Mouse (Mus musculus) liver, embryonic 11.5 days (tissue): ENCODE data around the gene Gpa33. TPM values are rescaled to one million over a fixed set of nuclear protein-coding genes. Genes with fewer than 3 reads are reported as not detected.

Experiments used
- ATAC-seq: fragments of 200-750 bp; cut with Nextera tagmentation; replicated peaks from 2 replicates; pipeline ENCODE4 v1.8.0; 2017; ENCODE audit warnings: moderate number of reproducible peaks, mild to moderate bottlenecking, moderate TSS enrichment, moderate library complexity; ENCODE audit not compliant: low FRiP score
- DNase-seq: peaks from one replicate; pipeline ENCODE4 v3.0.0-alpha.2; 2017; ENCODE audit warnings: low spot score
- H3K27ac ChIP-seq: fragments of 300-500 bp; sonication (generic); 2 replicates; pipeline ENCODE4 v1.5.1; 2014; ENCODE audit warnings: mild to moderate bottlenecking, low read depth, low read length, control low read depth
- H3K27me3 ChIP-seq: fragments of 300-500 bp; sonication (generic); replicated peaks from 2 replicates; pipeline ENCODE4 v1.6.1; 2014; ENCODE audit warnings: low read length, mixed read lengths; ENCODE audit not compliant: control insufficient read depth, insufficient read depth
- H3K36me3 ChIP-seq: fragments of 300-500 bp; sonication (generic); 2 replicates; pipeline ENCODE4 v1.6.1; 2014; ENCODE audit warnings: mild to moderate bottlenecking, low read length, moderate library complexity, mixed read lengths; ENCODE audit not compliant: control insufficient read depth, insufficient read depth
- H3K4me1 ChIP-seq: fragments of 300-500 bp; sonication (generic); replicated peaks from 2 replicates; pipeline ENCODE4 v1.6.1; 2014; ENCODE audit warnings: low read length, mixed read lengths; ENCODE audit not compliant: control insufficient read depth, insufficient read depth
- H3K4me2 ChIP-seq: fragments of 300-500 bp; sonication (generic); 2 replicates; pipeline ENCODE4 v1.6.1; 2014; ENCODE audit warnings: mild to moderate bottlenecking, control low read depth, moderate library complexity
- H3K4me3 ChIP-seq: fragments of 300-500 bp; sonication (generic); 2 replicates; pipeline ENCODE4 v1.5.1; 2014; ENCODE audit warnings: low read depth, low read length, control low read depth
- H3K9ac ChIP-seq: fragments of 300-500 bp; sonication (generic); 2 replicates; pipeline ENCODE4 v1.6.1; 2014; ENCODE audit warnings: low read depth, low read length, control low read depth
- H3K9me3 ChIP-seq: fragments of 300-500 bp; sonication (generic); 2 replicates; pipeline ENCODE4 v1.6.1; 2016; ENCODE audit warnings: low read length, inconsistent platforms, mixed read lengths; ENCODE audit not compliant: control insufficient read depth
- WGBS: fragments of 180-500 bp; shearing (Covaris S2); extraction: QIAGEN DNeasy Blood & Tissue Kit; methylation state at CpG from one replicate; pipeline ENCODE4 v1.1.7; 2014; 5-methylcytosine and 5-hydroxymethylcytosine counted together
- polyA plus RNA-seq: library from polyadenylated mRNA; unstranded; fragments of >200 nt; fragmentation: Nextera tagmentation; extraction: Ambion mirVana; gene quantifications from 2 replicates; pipeline ENCODE4 v1.2.1, GENCODE M21; 2014

The Gpa33 gene
- polyA plus RNA-seq, 1 experiment from 2014 or later, result not detected

DNA sequence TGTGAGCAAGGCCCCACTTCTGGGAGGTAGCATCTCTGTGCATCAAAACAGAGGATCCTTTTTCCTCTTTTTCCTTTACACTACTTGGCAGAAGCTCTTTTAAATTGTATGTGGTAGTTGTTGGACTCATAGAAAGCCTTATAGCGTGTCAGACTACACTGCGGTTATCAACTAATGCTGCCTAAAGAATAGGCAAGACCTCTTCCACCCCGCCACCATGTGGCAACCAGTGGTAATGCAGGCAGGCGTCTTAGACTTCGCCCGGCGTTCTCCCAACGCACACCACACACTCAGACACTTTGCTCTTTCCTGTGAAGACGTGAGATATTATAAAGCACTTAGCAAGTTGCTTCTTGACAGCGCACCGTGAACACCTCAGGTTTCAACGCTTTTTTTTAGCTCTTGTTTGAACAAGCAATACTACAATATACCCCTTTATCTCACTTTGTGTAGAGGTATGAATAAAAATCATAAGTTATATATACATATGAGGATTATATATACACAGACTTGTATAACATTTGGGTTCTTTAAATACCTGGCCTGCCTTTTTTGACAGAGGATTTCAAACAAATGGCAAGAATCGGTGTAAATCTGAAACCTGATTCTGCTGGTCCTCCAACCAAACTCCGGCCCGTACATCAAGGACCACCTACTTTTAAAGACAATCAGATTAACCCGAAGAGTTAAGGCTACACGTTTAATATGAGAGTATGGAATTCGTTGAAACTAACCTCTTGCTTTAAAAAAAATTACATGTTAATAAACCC lies 23.5 kb downstream of the Gpa33 start:
- 0 out of 2 replicates have a peak, but pooled peaks have one; percentile 15 for ATAC-seq

GRCm38 (mm10) chr1:166154162-166155112 lies 24.4 kb downstream of the Gpa33 start:
- DNase-seq, result peak; percentile 74
- H3K27ac ChIP-seq, result no peak overlapping the region
- H3K4me1 ChIP-seq, result 0 out of 2 replicates have a peak, but pooled peaks cover 2% of the 10 kb centered on the region
- no peak overlapping the region for H3K9ac ChIP-seq
- no peak overlapping the region for H3K4me3 ChIP-seq
- H3K27me3 ChIP-seq, result peaks cover 24% of the 10 kb centered on the region
- 7% methylated on average over 29 of the region's 29 CpGs for WGBS
- H3K4me2 ChIP-seq, result peak overlapping the region; percentile 57
- H3K36me3 ChIP-seq, result no peaks in the 10 kb centered on the region
- ATAC-seq, result peak; percentile 46
- no peaks in the 10 kb centered on the region for H3K9me3 ChIP-seq

More for the DNA sequence above, 23.5 kb downstream of the Gpa33 start:
- Histone ChIP-seq H3K4me2 (peak overlapping the region; percentile 7; the same call in 1 of the 2 replicates), H3K4me3 (no peak overlapping the region), H3K27ac (no peak overlapping the region), H3K9ac (no peak overlapping the region), H3K9me3 (no peaks in the 10 kb centered on the region), H3K36me3 (no peaks in the 10 kb centered on the region), H3K4me1 (peaks cover 6% of the 10 kb centered on the region), H3K27me3 (peaks cover 19% of the 10 kb centered on the region)
- WGBS, result 15% methylated on average over 18 of the region's 18 CpGs
- peak; percentile 71 for DNase-seq

DNA sequence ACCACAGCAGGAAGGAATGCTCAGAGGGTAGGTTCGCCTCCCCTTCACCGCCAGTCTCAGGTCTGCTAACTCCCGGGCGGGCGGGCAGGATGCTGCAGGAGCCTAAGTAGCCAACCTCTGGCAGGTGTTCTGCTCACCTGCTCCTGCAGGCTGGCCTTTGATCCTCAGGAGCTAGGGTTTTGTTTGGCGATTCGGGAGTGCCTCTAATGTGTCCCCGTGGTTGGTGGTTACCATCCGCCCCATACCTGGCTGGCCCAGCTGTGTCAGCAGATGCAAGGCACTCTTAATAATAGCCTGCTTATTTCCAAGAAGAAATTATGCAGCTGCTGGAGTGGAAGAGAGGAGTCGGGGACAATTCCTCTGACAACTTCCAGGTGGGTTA lies 25.1 kb downstream of the Gpa33 start:
- no peak for DNase-seq
- H3K9me3 ChIP-seq, result no peaks in the 10 kb centered on the region
- H3K27me3 ChIP-seq, result peaks cover 30% of the 10 kb centered on the region
- no peaks in the 10 kb centered on the region for H3K36me3 ChIP-seq
- no peak overlapping the region for H3K9ac ChIP-seq
- ATAC-seq, result no peak
- 0 out of 2 replicates have a peak, but pooled peaks cover 2% of the 10 kb centered on the region for H3K4me1 ChIP-seq
- H3K27ac ChIP-seq, result no peak overlapping the region
- WGBS, result 29% methylated on average over 10 of the region's 10 CpGs
- no peak overlapping the region for H3K4me2 ChIP-seq
- no peak overlapping the region for H3K4me3 ChIP-seq

- Histone ChIP-seq H3K4me2 (no peak overlapping the region), H3K9me3 (no peaks in the 10 kb centered on the region), H3K4me3 (no peak overlapping the region), H3K36me3 (no peaks in the 10 kb centered on the region), H3K9ac (no peak overlapping the region), H3K27me3 (peaks cover 31% of the 10 kb centered on the region), H3K27ac (no peak overlapping the region), H3K4me1 (0 out of 2 replicates have a peak, but pooled peaks cover 2% of the 10 kb centered on the region)
- DNase-seq, result no peak
- WGBS, result 79% methylated on average over 12 of the region's 12 CpGs
- ATAC-seq, result no peak
Observed at GRCm38 (mm10) chr1:166157712-166158111, 27.7 kb downstream of the Gpa33 start.

- DNase-seq (no peak), ATAC-seq (no peak)
- 53% methylated on average over 9 of the region's 9 CpGs for WGBS
- no peak overlapping the region for H3K4me2 ChIP-seq
- no peaks in the 10 kb centered on the region for H3K36me3 ChIP-seq
- peaks cover 31% of the 10 kb centered on the region for H3K27me3 ChIP-seq
- H3K27ac ChIP-seq, result no peak overlapping the region
- H3K4me3 ChIP-seq, result no peak overlapping the region
- H3K9ac ChIP-seq, result no peak overlapping the region
- H3K4me1 ChIP-seq, result 0 out of 2 replicates have a peak, but pooled peaks cover 2% of the 10 kb centered on the region
- no peaks in the 10 kb centered on the region for H3K9me3 ChIP-seq
Observed at GRCm38 (mm10) chr1:166158664-166159063, 28.6 kb downstream of the Gpa33 start.

- DNase-seq, result no peak
- Histone ChIP-seq H3K9me3 (no peaks in the 10 kb centered on the region), H3K27me3 (peaks cover 20% of the 10 kb centered on the region), H3K9ac (no peak overlapping the region), H3K27ac (no peak overlapping the region), H3K4me1 (no peaks in the 10 kb centered on the region), H3K36me3 (no peaks in the 10 kb centered on the region), H3K4me3 (no peak overlapping the region), H3K4me2 (no peak overlapping the region)
- no peak for ATAC-seq
- 54% methylated on average over 5 of the region's 5 CpGs for WGBS
Observed at GRCm38 (mm10) chr1:166160111-166160510, 30.1 kb downstream of the Gpa33 start.

DNA sequence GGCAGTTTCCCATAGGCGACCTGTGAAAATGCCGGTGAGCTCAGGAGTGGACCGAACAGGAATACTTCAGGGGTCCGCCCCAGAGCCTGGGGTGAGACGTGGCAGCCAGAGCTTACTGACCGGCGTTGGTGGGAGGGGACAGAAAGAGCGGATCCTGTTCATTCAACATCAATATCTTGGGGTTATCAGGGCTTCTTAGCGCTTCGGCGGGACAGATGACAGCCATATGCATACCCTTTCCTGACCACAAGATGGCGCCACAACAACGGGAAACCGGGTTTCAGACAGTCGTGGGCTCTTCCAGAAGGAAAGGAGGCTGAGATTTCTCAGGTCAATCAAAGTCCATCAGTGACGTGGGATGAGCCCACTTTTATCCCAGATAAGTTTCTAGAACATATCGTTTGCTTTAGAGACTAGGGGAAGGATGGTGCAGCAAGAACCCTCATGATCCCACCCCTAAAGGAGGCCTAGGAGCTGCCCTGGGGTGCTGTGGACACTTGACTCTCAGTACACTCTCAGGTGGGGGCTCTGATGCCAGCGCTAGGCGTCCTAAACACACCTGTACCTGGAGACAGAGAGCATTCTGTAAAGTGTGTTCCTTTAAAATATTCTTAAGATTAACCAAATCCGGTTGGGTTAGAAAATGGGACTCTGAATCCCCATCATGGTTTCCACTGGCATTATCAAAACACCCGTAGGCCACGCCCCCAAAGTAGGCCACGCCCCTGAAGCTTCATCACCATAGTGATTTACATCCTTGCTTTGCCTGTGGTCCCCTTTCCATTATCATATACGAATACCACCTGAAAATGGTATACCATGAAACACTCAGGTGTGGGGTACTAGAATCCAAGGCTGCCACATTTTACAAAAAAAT lies 30.8 kb downstream of the Gpa33 start:
- Histone ChIP-seq H3K4me1 (no peaks in the 10 kb centered on the region), H3K27ac (no peak overlapping the region), H3K4me3 (no peak overlapping the region), H3K9me3 (no peaks in the 10 kb centered on the region), H3K36me3 (no peaks in the 10 kb centered on the region), H3K9ac (no peak overlapping the region), H3K4me2 (no peak overlapping the region), H3K27me3 (peaks cover 13% of the 10 kb centered on the region)
- 15% methylated on average over 24 of the region's 24 CpGs for WGBS
- 0 out of 2 replicates have a peak, but pooled peaks have one; percentile 7 for ATAC-seq
- peak; percentile 57 for DNase-seq

DNA sequence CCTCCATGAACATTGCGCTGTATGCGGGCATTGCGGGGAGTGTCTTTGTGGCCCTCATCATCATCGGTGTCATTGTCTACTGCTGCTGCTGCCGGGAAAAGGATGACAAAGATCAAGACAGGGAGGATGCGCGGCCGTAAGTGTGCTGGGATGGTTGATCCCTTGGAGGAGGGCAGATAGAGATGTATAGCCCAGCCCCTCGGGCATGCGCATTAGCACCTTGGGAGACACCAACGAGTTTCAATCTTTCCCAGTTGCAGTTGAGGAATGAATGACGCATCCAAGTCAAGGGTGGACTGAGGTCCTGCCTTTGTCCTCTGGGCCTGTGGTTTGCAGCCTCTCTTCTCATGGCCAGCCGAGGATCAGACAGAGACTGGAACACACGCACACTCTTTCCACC lies 34.5 kb downstream of the Gpa33 start:
- no peaks in the 10 kb centered on the region for H3K9me3 ChIP-seq
- DNase-seq (no peak), ATAC-seq (no peak)
- WGBS, result 83% methylated on average over 14 of the region's 14 CpGs
- no peak overlapping the region for H3K4me2 ChIP-seq
- no peak overlapping the region for H3K4me3 ChIP-seq
- no peak overlapping the region for H3K9ac ChIP-seq
- H3K27ac ChIP-seq, result no peak overlapping the region
- peaks cover 6% of the 10 kb centered on the region for H3K27me3 ChIP-seq
- no peaks in the 10 kb centered on the region for H3K4me1 ChIP-seq
- H3K36me3 ChIP-seq, result no peaks in the 10 kb centered on the region
